Mouse (Mus musculus) hindbrain, embryonic 13.5 days (tissue): ENCODE data around the gene Ppan. TPM values are rescaled to one million over a fixed set of nuclear protein-coding genes. Genes with fewer than 3 reads are reported as not detected.
A peak's percentile ranks its signal among the peaks of the same experiment; 100 is the strongest.

ENCODE experiments used
- ATAC-seq: fragments of 200-750 bp; cut with Nextera tagmentation; 2 replicates; pipeline ENCODE4 v1.8.0; 2017; ENCODE audit warnings: moderate TSS enrichment; ENCODE audit not compliant: low FRiP score
- H3K27ac ChIP-seq: fragments of 300-500 bp; sonication (generic); 2 replicates; pipeline ENCODE4 v1.5.1; 2015; ENCODE audit warnings: inconsistent platforms, mild to moderate bottlenecking, moderate library complexity
- H3K27me3 ChIP-seq: fragments of 300-500 bp; sonication (generic); 2 replicates; pipeline ENCODE4 v1.6.1; 2015; ENCODE audit warnings: mild to moderate bottlenecking, inconsistent platforms
- H3K36me3 ChIP-seq: fragments of 300-500 bp; sonication (generic); 2 replicates; pipeline ENCODE4 v1.6.1; 2015; ENCODE audit warnings: mild to moderate bottlenecking, inconsistent platforms
- H3K4me1 ChIP-seq: fragments of 300-500 bp; sonication (generic); replicated peaks from 2 replicates; pipeline ENCODE4 v1.6.1; 2015; ENCODE audit warnings: inconsistent platforms
- H3K4me2 ChIP-seq: fragments of 300-500 bp; sonication (generic); 2 replicates; pipeline ENCODE4 v1.6.1; 2015; ENCODE audit warnings: inconsistent platforms, mild to moderate bottlenecking, moderate library complexity
- H3K4me3 ChIP-seq: fragments of 300-500 bp; sonication (generic); 2 replicates; pipeline ENCODE4 v1.5.1; 2015; ENCODE audit warnings: mild to moderate bottlenecking, inconsistent platforms
- H3K9ac ChIP-seq: fragments of 300-500 bp; sonication (generic); 2 replicates; pipeline ENCODE4 v1.6.1; 2015; ENCODE audit warnings: mild to moderate bottlenecking, inconsistent platforms
- H3K9me3 ChIP-seq: fragments of 300-500 bp; sonication (generic); 2 replicates; pipeline ENCODE4 v1.6.1; 2016; ENCODE audit warnings: inconsistent platforms
- WGBS: fragments of 180-500 bp; shearing (Covaris S2); methylation state at CpG from one replicate; pipeline ENCODE4 v1.1.7; 2015; 5-methylcytosine and 5-hydroxymethylcytosine counted together
- polyA plus RNA-seq: library from polyadenylated mRNA; unstranded; fragments of >200 nt; fragmentation: Nextera tagmentation; extraction: Ambion mirVana; gene quantifications from 2 replicates; pipeline ENCODE4 v1.2.1, GENCODE M21; 2015

Ppan gene
- polyA plus RNA-seq, 1 experiment from 2014 or later: 46.9 TPM

- H3K4me1 ChIP-seq: peaks cover 6% of the 10 kb centered on the region
- peaks cover 61% of the 10 kb centered on the region for H3K27me3 ChIP-seq
- H3K27ac ChIP-seq: no peak overlapping the region
- no peak overlapping the region for H3K9ac ChIP-seq
- no peak overlapping the region for H3K4me3 ChIP-seq
- H3K9me3 ChIP-seq: no peaks in the 10 kb centered on the region
- 79% methylated on average over 12 of the region's 12 CpGs for WGBS
- no peak for ATAC-seq
- no peak overlapping the region for H3K4me2 ChIP-seq
- no peaks in the 10 kb centered on the region for H3K36me3 ChIP-seq
Measured at GRCm38 (mm10) chr9:20870211-20871173, 17.5 kb upstream of the Ppan start.

- Histone ChIP-seq H3K4me1 (peaks cover 14% of the 10 kb centered on the region), H3K4me2 (no peak overlapping the region), H3K9me3 (no peaks in the 10 kb centered on the region), H3K9ac (no peak overlapping the region), H3K27ac (no peak overlapping the region), H3K36me3 (no peaks in the 10 kb centered on the region), H3K4me3 (no peak overlapping the region), H3K27me3 (peaks cover 47% of the 10 kb centered on the region)
- ATAC-seq: no peak
- WGBS: 90% methylated on average over 10 of the region's 10 CpGs
Measured at GRCm38 (mm10) chr9:20872991-20873390, 15.0 kb upstream of the Ppan start.

GRCm38 (mm10) chr9:20873521-20873920, 14.5 kb upstream of the Ppan start:
- Histone ChIP-seq H3K9ac (no peak overlapping the region), H3K4me2 (no peak overlapping the region), H3K36me3 (no peaks in the 10 kb centered on the region), H3K4me3 (no peak overlapping the region), H3K27me3 (peaks cover 43% of the 10 kb centered on the region), H3K27ac (no peak overlapping the region), H3K9me3 (no peaks in the 10 kb centered on the region), H3K4me1 (peaks cover 12% of the 10 kb centered on the region)
- 87% methylated on average over 12 of the region's 12 CpGs for WGBS
- ATAC-seq: no peak

GRCm38 (mm10) chr9:20875021-20875790, 12.8 kb upstream of the Ppan start:
- Histone ChIP-seq H3K27ac (no peak overlapping the region), H3K4me2 (no peak overlapping the region), H3K4me1 (peaks cover 13% of the 10 kb centered on the region; the same call in 1 of the 2 replicates), H3K36me3 (no peaks in the 10 kb centered on the region), H3K27me3 (peaks cover 26% of the 10 kb centered on the region), H3K9me3 (no peaks in the 10 kb centered on the region), H3K4me3 (no peak overlapping the region), H3K9ac (peak overlapping the region; percentile 55)
- no peak for ATAC-seq
- 68% methylated on average over 23 of the region's 23 CpGs for WGBS

- H3K4me3 ChIP-seq: no peak overlapping the region
- H3K36me3 ChIP-seq: no peaks in the 10 kb centered on the region
- no peak for ATAC-seq
- no peak overlapping the region for H3K27ac ChIP-seq
- H3K4me2 ChIP-seq: no peak overlapping the region
- peak overlapping the region; percentile 49; the same call in 1 of the 2 replicates for H3K9ac ChIP-seq
- no peaks in the 10 kb centered on the region for H3K9me3 ChIP-seq
- H3K27me3 ChIP-seq: peaks cover 13% of the 10 kb centered on the region; the same call in 1 of the 2 replicates
- peaks cover 13% of the 10 kb centered on the region; the same call in 1 of the 2 replicates for H3K4me1 ChIP-seq
- WGBS: 77% methylated on average over 9 of the region's 9 CpGs
Measured at GRCm38 (mm10) chr9:20876318-20877117, 11.5 kb upstream of the Ppan start.

GRCm38 (mm10) chr9:20877118-20878040, 10.6 kb upstream of the Ppan start:
- Histone ChIP-seq H3K4me1 (peaks cover 13% of the 10 kb centered on the region; the same call in 1 of the 2 replicates), H3K4me2 (peak overlapping the region; percentile 66), H3K27me3 (0 out of 2 replicates have a peak, but pooled peaks cover 11% of the 10 kb centered on the region), H3K27ac (peak overlapping the region; percentile 96), H3K4me3 (peak overlapping the region; percentile 44), H3K36me3 (no peaks in the 10 kb centered on the region), H3K9me3 (no peaks in the 10 kb centered on the region), H3K9ac (peak overlapping the region; percentile 74)
- ATAC-seq: no peak; the same call in 1 of the 2 replicates
- 39% methylated on average over 14 of the region's 14 CpGs for WGBS

GRCm38 (mm10) chr9:20878041-20878709, 9.8 kb upstream of the Ppan start:
- Histone ChIP-seq H3K9ac (peak overlapping the region; percentile 74), H3K27me3 (0 out of 2 replicates have a peak, but pooled peaks cover 4% of the 10 kb centered on the region), H3K4me2 (peak overlapping the region; percentile 66), H3K27ac (peak overlapping the region; percentile 96), H3K36me3 (no peaks in the 10 kb centered on the region), H3K9me3 (no peaks in the 10 kb centered on the region), H3K4me1 (peaks cover 13% of the 10 kb centered on the region; the same call in 1 of the 2 replicates), H3K4me3 (peak overlapping the region; percentile 44)
- under 1% methylated on average over 69 of the region's 69 CpGs for WGBS
- ATAC-seq: peak; percentile 95

GRCm38 (mm10) chr9:20878710-20879065, 9.3 kb upstream of the Ppan start:
- WGBS: 25% methylated on average over 10 of the region's 10 CpGs
- peak; percentile 11; the same call in 1 of the 2 replicates for ATAC-seq
- H3K4me2 ChIP-seq: peak overlapping the region; percentile 66

GRCm38 (mm10) chr9:20879097-20879792, 8.7 kb upstream of the Ppan start, which contains the start of gene Angptl6:
Angptl6 (minus strand) TSS chr9:20879727.
- H3K9me3 ChIP-seq: no peaks in the 10 kb centered on the region
- H3K27ac ChIP-seq: peak within 1 kb of the TSS; percentile 96
- peak within 1 kb of the TSS; percentile 74 for H3K9ac ChIP-seq
- 94% methylated on average over 13 of the region's 13 CpGs for WGBS
- peaks cover 13% of the 10 kb centered on the region; the same call in 1 of the 2 replicates for H3K4me1 ChIP-seq
- H3K4me2 ChIP-seq: peak within 1 kb of the TSS; percentile 66
- H3K4me3 ChIP-seq: peak within 1 kb of the TSS; percentile 44
- no peak for ATAC-seq
- 0 out of 2 replicates have a peak, but pooled peaks cover 4% of the 10 kb centered on the region for H3K27me3 ChIP-seq
- H3K36me3 ChIP-seq: no peaks in the 10 kb centered on the region

More at GRCm38 (mm10) chr9:20878710-20879065, 9.3 kb upstream of the Ppan start:
- Histone ChIP-seq H3K27ac (peak overlapping the region; percentile 96), H3K4me3 (peak overlapping the region; percentile 44), H3K9ac (peak overlapping the region; percentile 74), H3K9me3 (no peaks in the 10 kb centered on the region), H3K4me1 (peaks cover 13% of the 10 kb centered on the region; the same call in 1 of the 2 replicates), H3K36me3 (no peaks in the 10 kb centered on the region), H3K27me3 (0 out of 2 replicates have a peak, but pooled peaks cover 4% of the 10 kb centered on the region)

GRCm38 (mm10) chr9:20886563-20886962, 1.4 kb upstream of the Ppan start:
- Histone ChIP-seq H3K36me3 (peaks cover 23% of the 10 kb centered on the region), H3K4me3 (no peak overlapping the region), H3K27ac (no peak overlapping the region), H3K27me3 (no peaks in the 10 kb centered on the region), H3K4me2 (no peak overlapping the region), H3K9ac (no peak overlapping the region), H3K4me1 (peaks cover 21% of the 10 kb centered on the region), H3K9me3 (no peaks in the 10 kb centered on the region)
- no peak for ATAC-seq
- WGBS: 95% methylated on average over 2 of the region's 2 CpGs
